Mouse (Mus musculus) layer of hippocampus, adult 9-10 months (tissue): Measurements from ENCODE around the gene Plek.

Source experiments
- DNase-seq: peaks from one replicate; pipeline ENCODE4 v3.0.0; 2022; ENCODE audit warnings: low spot score

The Plek gene

GRCm38 (mm10) chr11:17000353-17001334, 51.5 kb downstream of the Plek start:
- DNase-seq = no peak

GRCm38 (mm10) chr11:16999933-17000332, 52.2 kb downstream of the Plek start:
- DNase-seq = no peak

GRCm38 (mm10) chr11:16999387-16999786, 52.8 kb downstream of the Plek start:
- no peak for DNase-seq

- DNase-seq = no peak
Observed at GRCm38 (mm10) chr11:16997465-16997864, 54.7 kb downstream of the Plek start.

- no peak for DNase-seq
Observed at GRCm38 (mm10) chr11:16996818-16997217, 55.4 kb downstream of the Plek start.

- no peak for DNase-seq
Observed at GRCm38 (mm10) chr11:16992880-16993279, 59.3 kb downstream of the Plek start.

GRCm38 (mm10) chr11:16989885-16990284, 62.3 kb downstream of the Plek start:
- no peak for DNase-seq

- no peak for DNase-seq
Observed at GRCm38 (mm10) chr11:16987745-16988328, 64.3 kb downstream of the Plek start.

GRCm38 (mm10) chr11:16986550-16987187, 65.5 kb downstream of the Plek start:
- DNase-seq = no peak

GRCm38 (mm10) chr11:16978161-16978707, 73.9 kb downstream of the Plek start:
- no peak for DNase-seq

GRCm38 (mm10) chr11:16977611-16978010, 74.6 kb downstream of the Plek start:
- no peak for DNase-seq

- no peak for DNase-seq
Observed at GRCm38 (mm10) chr11:16976937-16977336, 75.2 kb downstream of the Plek start.

GRCm38 (mm10) chr11:16973086-16973485, 79.1 kb downstream of the Plek start:
- DNase-seq = no peak

GRCm38 (mm10) chr11:16972027-16972426, 80.2 kb downstream of the Plek start:
- DNase-seq = no peak

- no peak for DNase-seq
Observed at GRCm38 (mm10) chr11:16969650-16970049, 82.5 kb downstream of the Plek start.

- no peak for DNase-seq
Observed at GRCm38 (mm10) chr11:16967806-16968205, 84.4 kb downstream of the Plek start.

GRCm38 (mm10) chr11:16958520-16958919, 93.7 kb downstream of the Plek start:
- no peak for DNase-seq

- no peak for DNase-seq
Observed at GRCm38 (mm10) chr11:16957030-16957429, 95.2 kb downstream of the Plek start.

- no peak for DNase-seq
Observed at GRCm38 (mm10) chr11:16956115-16956862, 95.9 kb downstream of the Plek start.

- no peak for DNase-seq
Observed at GRCm38 (mm10) chr11:16951761-16952010, 100.5 kb downstream of the Plek start.

- DNase-seq = peak; percentile 95
Observed at GRCm38 (mm10) chr11:16950976-16951760, 101.0 kb downstream of the Plek start, which contains the start of gene Fbxo48. Fbxo48 (plus strand) TSS chr11:16951375.
